Mouse (Mus musculus): Measurements from ENCODE around the gene Cysltr1. TPM values are rescaled to one million over a fixed set of nuclear protein-coding genes. Genes with fewer than 3 reads are reported as not detected.

Cysltr1 gene
- polyA plus RNA-seq, 1 experiment from 2014 or later: 1.4 TPM

GRCm38 (mm10) chrX:106578966-106579365 is 24.5 kb downstream of the Cysltr1 start:
- Histone ChIP-seq H3K27ac (no peak overlapping the region), H3K9me3 (replicated peaks) (no peaks in the 10 kb centered on the region), H3K36me3 (no peaks in the 10 kb centered on the region), H3K4me2 (no peak overlapping the region), H3K9ac (no peak overlapping the region), H3K27me3 (replicated peaks) (no peaks in the 10 kb centered on the region), H3K4me1 (no peaks in the 10 kb centered on the region), H3K4me3 (no peak overlapping the region)
- ATAC-seq: no peak
- WGBS (ENCODE audit: insufficient replicate concordance): 57% methylated on average over 3 of the region's 3 CpGs

- Histone ChIP-seq H3K4me2 (no peak overlapping the region), H3K9ac (no peak overlapping the region), H3K27me3 (replicated peaks) (no peaks in the 10 kb centered on the region), H3K27ac (no peak overlapping the region), H3K9me3 (replicated peaks) (no peaks in the 10 kb centered on the region), H3K36me3 (no peaks in the 10 kb centered on the region), H3K4me1 (no peaks in the 10 kb centered on the region), H3K4me3 (no peak overlapping the region)
- no peak for ATAC-seq
- WGBS (ENCODE audit: insufficient replicate concordance): 36% methylated on average over 2 of the region's 2 CpGs
Observed at GRCm38 (mm10) chrX:106555457-106555856, 48.0 kb downstream of the Cysltr1 start.

GRCm38 (mm10) chrX:106536359-106536758 is 67.1 kb downstream of the Cysltr1 start:
- no peak overlapping the region for H3K27ac ChIP-seq
- 20% methylated on average over 3 of the region's 3 CpGs for WGBS (ENCODE audit: insufficient replicate concordance)
- no peak overlapping the region for H3K9ac ChIP-seq

More at GRCm38 (mm10) chrX:106536359-106536758, 67.1 kb downstream of the Cysltr1 start:
- H3K9me3 ChIP-seq (replicated peaks): no peaks in the 10 kb centered on the region
- no peak overlapping the region for H3K4me2 ChIP-seq
- no peaks in the 10 kb centered on the region for H3K36me3 ChIP-seq
- H3K4me3 ChIP-seq: no peak overlapping the region
- no peaks in the 10 kb centered on the region for H3K27me3 ChIP-seq (replicated peaks)
- no peak for ATAC-seq
- H3K4me1 ChIP-seq: no peaks in the 10 kb centered on the region

Other genes starting within 250 kb of the Cysltr1 start
- 1.7 and 2.0 TPM in 2 replicates for gene Fndc3c1, start 118.3 kb downstream of the Cysltr1 start, polyA plus RNA-seq (2016; fragmentation: Nextera tagmentation; extraction: Ambion mirVana)
- gene Gm5127, start 20.5 kb downstream of the Cysltr1 start, polyA plus RNA-seq (2016; fragmentation: Nextera tagmentation; extraction: Ambion mirVana): not detected in 2 replicates
- gene Rtl3, start 237.0 kb upstream of the Cysltr1 start, polyA plus RNA-seq (2016; fragmentation: Nextera tagmentation; extraction: Ambion mirVana): 2.3 and 2.5 TPM in 2 replicates

All from liver, embryonic 12.5 days (tissue).